Mouse (Mus musculus) kidney, adult 2 months (tissue): ENCODE measurements around the gene Malsu1.

Source experiments
- CTCF ChIP-seq: fragments of 200-500 bp; conservative IDR thresholded peaks from 2 replicates; pipeline ENCODE4 v1.5.1; 2011; ENCODE audit warnings: low read depth, mild to moderate bottlenecking, control low read depth, low read length, moderate library complexity, mixed read lengths; ENCODE audit not compliant: insufficient read depth, insufficient read length
- POLR2A ChIP-seq: fragments of 200-500 bp; IDR thresholded peaks from one replicate; pipeline ENCODE4 v1.6.1; 2011; ENCODE audit warnings: low read depth, low read length, control low read depth

DNA sequence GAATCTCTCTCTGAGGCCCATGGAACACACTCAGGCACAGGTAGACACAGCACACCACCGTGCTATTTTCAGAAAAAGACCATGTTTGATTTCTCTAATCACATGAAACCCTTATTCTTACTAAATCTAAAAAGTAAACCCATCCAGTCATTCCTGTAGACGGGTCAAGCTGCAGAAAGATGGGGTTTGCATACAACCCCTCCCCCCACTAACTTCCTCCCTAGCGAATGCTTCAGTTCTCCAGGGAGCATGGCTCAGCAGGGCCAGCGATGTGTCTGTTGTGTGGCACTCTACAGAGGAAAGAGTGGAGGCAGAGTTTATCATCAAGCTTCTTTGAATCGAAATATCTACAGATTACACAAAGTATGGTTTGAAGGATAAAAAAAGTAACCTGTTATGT, 42.0 kb downstream of the Malsu1 start:
- TF ChIP-seq CTCF (no peak), POLR2A (no peak)
